Mouse (Mus musculus): ENCODE data around the gene Ltc4s. TPM values are rescaled to one million over a fixed set of nuclear protein-coding genes. Genes with fewer than 3 reads are reported as not detected.
A peak's percentile ranks its signal among the peaks of the same experiment; 100 is the strongest.

The Ltc4s gene
- polyA plus RNA-seq, 1 experiment from 2014 or later = 0.85 TPM

- H3K4me2 ChIP-seq (replicated peaks) = no peak overlapping the region
- 0 out of 2 replicates have a peak overlapping the region, but pooled peaks have one; percentile 5 for H3K9ac ChIP-seq (replicated peaks)
- no peak overlapping the region for H3K4me3 ChIP-seq
- no peak for ATAC-seq (ENCODE audit: low FRiP score, low read depth)
- H3K27ac ChIP-seq (replicated peaks) = no peak overlapping the region
- H3K27me3 ChIP-seq = peaks cover 4% of the 10 kb centered on the region; the same call in 1 of the 2 replicates
- H3K9me3 ChIP-seq = no peaks in the 10 kb centered on the region
- WGBS = 41% methylated on average over 4 of the region's 4 CpGs
- no peaks in the 10 kb centered on the region for H3K36me3 ChIP-seq
- peaks cover 8% of the 10 kb centered on the region for H3K4me1 ChIP-seq
Measured at GRCm38 (mm10) chr11:50217811-50218210, 20.6 kb downstream of the Ltc4s start.

DNA sequence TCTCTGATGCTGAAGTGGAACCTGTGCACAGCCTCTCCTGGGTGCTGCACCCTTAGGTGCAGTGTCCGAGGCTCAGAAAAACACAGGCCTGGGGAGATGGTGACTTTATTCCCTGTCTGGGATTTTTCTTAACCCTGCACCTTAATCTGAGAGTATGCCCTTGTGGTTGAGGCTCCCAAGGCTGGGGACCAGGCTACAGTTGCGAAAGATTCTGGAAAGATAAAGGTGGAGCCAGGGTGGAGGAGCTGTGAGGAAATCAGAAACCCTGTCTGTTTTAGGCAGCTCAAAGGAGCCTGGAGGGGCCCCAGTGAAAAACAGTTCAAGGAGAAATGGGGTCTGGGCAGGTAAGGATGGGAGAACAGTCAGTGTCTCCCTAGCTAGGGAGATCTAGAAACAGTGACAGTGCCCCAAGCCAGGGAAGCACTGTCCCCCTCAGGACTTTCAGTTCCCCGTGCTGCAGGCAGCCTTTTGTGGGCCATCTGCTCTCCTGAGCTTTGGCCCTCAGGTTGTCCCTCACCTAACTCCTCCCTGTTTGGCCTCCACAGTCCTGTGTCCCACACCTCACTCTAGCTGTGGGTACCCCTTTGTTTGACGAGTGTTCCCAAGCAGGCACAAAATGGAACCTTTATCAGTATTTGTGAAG is 21.6 kb downstream of the Ltc4s start:
- Histone ChIP-seq H3K9ac (replicated peaks) (no peak overlapping the region), H3K4me2 (replicated peaks) (no peak overlapping the region), H3K9me3 (no peaks in the 10 kb centered on the region), H3K36me3 (no peaks in the 10 kb centered on the region), H3K4me3 (no peak overlapping the region), H3K27ac (replicated peaks) (no peak overlapping the region), H3K4me1 (peaks cover 8% of the 10 kb centered on the region; the same call in 1 of the 2 replicates), H3K27me3 (peaks cover 4% of the 10 kb centered on the region; the same call in 1 of the 2 replicates)
- no peak for ATAC-seq (ENCODE audit: low FRiP score, low read depth)
- WGBS = 76% methylated on average over 4 of the region's 4 CpGs

DNA sequence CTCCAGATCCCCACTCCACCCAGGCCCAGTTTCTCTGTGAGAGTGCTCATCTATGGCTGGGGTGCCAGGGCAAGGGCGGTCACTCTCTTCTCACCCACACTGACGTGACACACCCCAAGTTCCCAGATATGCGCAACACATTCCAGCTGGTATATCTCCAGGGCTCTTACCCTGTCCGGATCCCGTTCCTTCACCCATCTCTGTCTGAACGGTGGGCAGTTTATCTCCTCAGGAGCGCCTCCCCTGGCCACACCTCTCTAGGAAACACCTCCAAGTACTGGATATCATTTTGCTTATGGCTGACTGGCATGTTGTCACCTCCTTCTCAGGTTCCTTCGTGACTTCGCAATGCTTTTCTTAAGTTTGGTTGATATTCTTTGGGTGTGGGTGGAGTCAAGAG is 22.8 kb downstream of the Ltc4s start:
- Histone ChIP-seq H3K9me3 (no peaks in the 10 kb centered on the region), H3K36me3 (no peaks in the 10 kb centered on the region), H3K27me3 (peaks cover 4% of the 10 kb centered on the region; the same call in 1 of the 2 replicates), H3K4me3 (no peak overlapping the region), H3K4me2 (replicated peaks) (no peak overlapping the region), H3K27ac (replicated peaks) (no peak overlapping the region), H3K4me1 (peaks cover 8% of the 10 kb centered on the region; the same call in 1 of the 2 replicates), H3K9ac (replicated peaks) (no peak overlapping the region)
- no peak for ATAC-seq (ENCODE audit: low FRiP score, low read depth)
- 23% methylated on average over 9 of the region's 9 CpGs for WGBS

- Histone ChIP-seq H3K27me3 (peaks cover 4% of the 10 kb centered on the region; the same call in 1 of the 2 replicates), H3K4me3 (no peak overlapping the region), H3K36me3 (no peaks in the 10 kb centered on the region), H3K9me3 (no peaks in the 10 kb centered on the region), H3K4me1 (peaks cover 8% of the 10 kb centered on the region; the same call in 1 of the 2 replicates), H3K4me2 (replicated peaks) (no peak overlapping the region), H3K9ac (replicated peaks) (no peak overlapping the region), H3K27ac (replicated peaks) (no peak overlapping the region)
- WGBS = 89% methylated on average over 6 of the region's 6 CpGs
- ATAC-seq (ENCODE audit: low FRiP score, low read depth) = no peak
Measured at GRCm38 (mm10) chr11:50214631-50215030, 23.8 kb downstream of the Ltc4s start.

DNA sequence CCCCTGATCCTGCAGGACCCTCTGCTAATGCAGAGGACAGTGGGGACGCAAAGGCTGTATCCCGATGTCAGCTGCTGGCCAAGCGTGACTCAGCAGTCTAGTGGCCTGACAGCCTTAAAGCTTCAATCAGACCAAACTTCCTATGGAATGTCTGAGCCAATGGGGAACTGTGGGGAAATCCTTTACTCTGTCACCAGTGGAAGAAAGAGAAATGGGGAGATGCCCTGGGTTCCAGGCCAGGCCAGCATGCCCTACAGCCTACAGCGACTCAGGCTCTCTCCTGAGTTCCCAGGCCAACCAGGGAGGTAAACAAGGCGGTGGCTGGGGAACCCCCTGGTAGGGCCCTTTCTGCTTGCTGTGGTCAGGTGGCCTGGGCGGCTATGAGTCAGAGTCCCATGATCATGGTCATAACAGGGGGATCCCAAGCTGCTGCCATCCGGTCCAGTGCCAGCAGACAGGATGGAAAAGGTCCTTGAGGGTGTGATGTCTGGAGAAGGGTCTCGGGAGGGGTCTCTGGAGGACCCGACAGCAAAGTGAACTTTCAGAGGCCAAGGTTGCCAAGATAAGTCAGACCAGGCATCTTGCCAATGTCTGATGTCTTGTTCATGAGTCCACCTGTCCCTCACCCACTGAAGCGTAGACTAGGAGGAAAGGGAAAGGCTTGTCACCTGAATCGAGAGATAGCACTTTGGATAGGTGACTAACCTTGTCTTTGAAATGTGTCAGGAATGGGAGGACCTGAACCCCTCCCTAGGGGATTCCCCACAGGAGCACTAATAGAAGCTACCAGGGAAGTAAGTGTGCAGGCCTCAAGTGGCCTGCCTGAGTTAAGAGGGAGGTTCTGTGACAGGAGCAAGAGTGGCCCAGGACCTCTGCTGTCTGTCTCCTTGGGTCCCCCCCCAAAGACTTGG is 25.3 kb downstream of the Ltc4s start:
- Histone ChIP-seq H3K4me1 (peaks cover 15% of the 10 kb centered on the region), H3K27ac (replicated peaks) (no peak overlapping the region), H3K4me3 (no peak overlapping the region), H3K27me3 (peaks cover 4% of the 10 kb centered on the region; the same call in 1 of the 2 replicates), H3K9ac (replicated peaks) (no peak overlapping the region), H3K36me3 (no peaks in the 10 kb centered on the region), H3K9me3 (no peaks in the 10 kb centered on the region), H3K4me2 (replicated peaks) (no peak overlapping the region)
- whole genome bisulfite sequencing = 63% methylated on average over 11 of the region's 11 CpGs
- no peak for ATAC-seq (ENCODE audit: low FRiP score, low read depth)

GRCm38 (mm10) chr11:50212060-50212739 is 26.2 kb downstream of the Ltc4s start:
- 77% methylated on average over 3 of the region's 3 CpGs for WGBS
- Histone ChIP-seq H3K9ac (replicated peaks) (no peak overlapping the region), H3K36me3 (peaks cover 7% of the 10 kb centered on the region), H3K4me1 (peaks cover 15% of the 10 kb centered on the region), H3K4me2 (replicated peaks) (no peak overlapping the region), H3K27me3 (peaks cover 4% of the 10 kb centered on the region; the same call in 1 of the 2 replicates), H3K4me3 (no peak overlapping the region), H3K27ac (replicated peaks) (no peak overlapping the region), H3K9me3 (no peaks in the 10 kb centered on the region)
- ATAC-seq (ENCODE audit: low FRiP score, low read depth) = no peak

DNA sequence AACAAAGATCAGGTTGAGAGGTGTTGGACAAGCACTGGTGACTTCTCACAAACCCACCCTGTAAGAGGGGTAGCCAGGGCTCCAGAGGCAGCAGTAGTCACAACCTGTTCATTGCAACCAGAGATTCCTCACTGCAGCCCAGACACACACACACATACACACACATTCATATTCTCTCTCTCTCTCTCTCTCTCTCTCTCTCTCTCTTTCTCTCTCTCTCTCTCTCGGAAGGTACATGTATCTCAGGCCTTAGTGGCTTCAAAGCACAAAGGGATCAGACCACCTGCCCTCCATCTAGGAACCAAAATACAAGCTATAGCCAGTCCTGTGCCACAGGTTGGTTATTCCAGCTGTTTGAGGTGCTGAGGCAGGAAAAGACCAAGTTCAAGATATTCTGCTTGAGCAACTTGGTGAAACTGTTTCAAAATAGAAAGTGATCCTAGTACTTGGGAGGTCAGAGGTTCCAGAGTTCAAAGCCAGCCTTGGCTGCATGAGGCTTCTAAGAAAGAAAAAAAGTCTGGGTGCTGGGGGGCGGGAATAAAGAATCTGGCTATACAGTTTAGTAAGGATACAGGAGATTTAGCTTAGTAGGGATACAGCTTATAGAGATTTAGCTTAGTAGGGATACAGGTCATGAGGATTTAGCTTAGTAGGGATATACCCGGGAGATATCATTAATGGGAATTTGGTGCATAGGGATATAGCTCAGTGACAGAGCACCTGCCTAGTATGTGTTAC is 26.9 kb downstream of the Ltc4s start:
- no peaks in the 10 kb centered on the region for H3K9me3 ChIP-seq
- H3K27ac ChIP-seq (replicated peaks) = no peak overlapping the region
- peaks cover 15% of the 10 kb centered on the region for H3K4me1 ChIP-seq
- H3K4me3 ChIP-seq = peak overlapping the region; percentile 92; the same call in 1 of the 2 replicates
- 82% methylated on average over 3 of the region's 3 CpGs for WGBS
- peak overlapping the region; percentile 62 for H3K4me2 ChIP-seq (replicated peaks)
- H3K9ac ChIP-seq (replicated peaks) = no peak overlapping the region
- H3K27me3 ChIP-seq = peaks cover 3% of the 10 kb centered on the region; the same call in 1 of the 2 replicates
- ATAC-seq (ENCODE audit: low FRiP score, low read depth) = no peak
- H3K36me3 ChIP-seq = peaks cover 14% of the 10 kb centered on the region

DNA sequence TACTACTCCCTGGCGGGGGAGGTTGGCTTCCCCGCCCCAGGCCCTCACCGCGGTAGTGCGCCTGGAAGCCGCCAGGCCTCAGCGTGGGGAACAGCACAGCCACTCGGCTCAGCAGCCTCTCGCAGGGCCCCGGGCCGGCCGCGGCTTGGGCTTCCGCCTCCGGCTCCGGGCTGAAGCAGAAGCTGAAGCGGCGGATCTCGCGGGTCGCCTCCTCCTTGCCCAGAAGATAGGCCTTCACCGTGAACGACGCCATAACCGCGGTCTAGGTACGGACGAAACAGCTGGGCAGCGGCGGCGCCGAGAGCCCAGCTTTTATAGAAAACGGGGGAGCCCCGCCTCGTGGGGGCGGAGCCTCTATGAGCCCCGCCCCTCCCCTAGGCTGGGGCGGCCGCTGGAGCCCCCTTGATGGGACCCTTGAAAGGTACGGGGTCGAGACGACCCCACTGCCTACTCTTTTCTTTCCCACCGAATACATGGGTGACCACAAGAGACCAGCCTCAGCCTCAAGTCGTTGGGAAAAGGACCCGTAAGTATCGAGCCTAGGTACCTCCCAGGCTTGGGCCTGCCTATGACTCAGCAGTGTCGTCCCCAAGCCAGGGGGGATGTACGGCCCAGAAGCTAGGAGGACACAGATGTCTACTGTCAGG is 27.8 kb downstream of the Ltc4s start, which contains the start of the genes Sqstm1 and Mgat4b:
Sqstm1 (minus strand) TSS at position 323 of the 647 bp plus-strand sequence.
Mgat4b (plus strand) TSS at position 386 of the 647 bp plus-strand sequence.
- Histone ChIP-seq H3K27me3 (no peaks in the 10 kb centered on the region), H3K36me3 (peaks cover 23% of the 10 kb centered on the region), H3K4me3 (peak within 1 kb of the TSS; percentile 92), H3K27ac (replicated peaks) (peak within 1 kb of the TSS; percentile 95), H3K9me3 (no peaks in the 10 kb centered on the region), H3K4me1 (peaks cover 8% of the 10 kb centered on the region), H3K9ac (replicated peaks) (peak within 1 kb of the TSS; percentile 87), H3K4me2 (replicated peaks) (peak within 1 kb of the TSS; percentile 62)
- under 1% methylated on average over 47 of the region's 48 CpGs for WGBS
- peak; percentile 87 for ATAC-seq (ENCODE audit: low FRiP score, low read depth)

DNA sequence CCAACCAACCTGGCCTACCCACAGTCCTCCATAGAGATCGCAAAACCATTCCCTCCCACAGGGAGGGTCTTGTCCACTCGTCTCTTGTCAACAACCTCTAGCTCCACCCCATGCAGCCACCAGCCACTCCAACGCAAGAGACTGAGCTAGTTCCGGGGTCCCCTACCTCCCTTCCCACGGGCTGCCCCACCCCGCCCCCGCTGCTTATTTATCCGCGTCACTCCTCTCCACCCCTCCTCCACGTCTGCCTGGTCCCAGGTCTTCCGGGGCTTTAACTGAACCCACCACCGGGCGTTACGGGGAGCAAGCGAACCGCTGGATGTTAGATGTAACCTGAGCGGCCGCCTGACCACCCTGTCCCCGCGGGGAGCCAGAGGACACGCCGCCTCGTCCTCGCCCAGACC is 28.3 kb downstream of the Ltc4s start:
- H3K9me3 ChIP-seq = no peaks in the 10 kb centered on the region
- no peaks in the 10 kb centered on the region for H3K27me3 ChIP-seq
- peaks cover 28% of the 10 kb centered on the region for H3K36me3 ChIP-seq
- H3K9ac ChIP-seq (replicated peaks) = peak overlapping the region; percentile 87
- peak overlapping the region; percentile 92 for H3K4me3 ChIP-seq
- under 1% methylated on average over 24 of the region's 24 CpGs for WGBS
- ATAC-seq (ENCODE audit: low FRiP score, low read depth) = peak; percentile 94
- peak overlapping the region; percentile 95 for H3K27ac ChIP-seq (replicated peaks)
- peaks cover 7% of the 10 kb centered on the region for H3K4me1 ChIP-seq
- H3K4me2 ChIP-seq (replicated peaks) = peak overlapping the region; percentile 62

DNA sequence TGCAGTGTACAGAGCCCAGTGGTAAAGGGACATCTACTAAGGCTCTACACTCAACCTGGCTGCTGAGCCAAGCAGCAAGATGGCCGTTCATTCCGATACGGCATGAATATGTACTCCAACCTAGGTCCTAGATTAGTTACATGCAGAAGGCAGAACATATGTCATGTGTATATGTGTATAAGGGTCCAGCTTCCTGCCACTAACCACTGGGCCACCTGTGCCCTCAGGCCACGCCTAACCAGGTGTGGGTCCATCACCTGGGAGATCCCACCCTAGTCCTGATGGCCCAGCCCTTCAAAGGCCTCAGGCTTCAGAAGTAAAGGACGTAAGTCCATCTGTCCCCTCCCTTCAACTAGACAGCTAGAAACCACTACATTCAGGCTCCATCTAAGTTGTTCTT is 30.4 kb downstream of the Ltc4s start:
- WGBS = 97% methylated on average over 5 of the region's 5 CpGs
- Histone ChIP-seq H3K27ac (replicated peaks) (no peak overlapping the region), H3K4me3 (no peak overlapping the region), H3K9me3 (no peaks in the 10 kb centered on the region), H3K27me3 (no peaks in the 10 kb centered on the region), H3K9ac (replicated peaks) (no peak overlapping the region), H3K4me1 (peaks cover 7% of the 10 kb centered on the region), H3K4me2 (replicated peaks) (no peak overlapping the region), H3K36me3 (peaks cover 46% of the 10 kb centered on the region)
- ATAC-seq (ENCODE audit: low FRiP score, low read depth) = no peak

GRCm38 (mm10) chr11:50207344-50207743 is 31.1 kb downstream of the Ltc4s start:
- H3K4me2 ChIP-seq (replicated peaks) = no peak overlapping the region
- peaks cover 53% of the 10 kb centered on the region for H3K36me3 ChIP-seq
- no peaks in the 10 kb centered on the region for H3K27me3 ChIP-seq
- no peak for ATAC-seq (ENCODE audit: low FRiP score, low read depth)
- WGBS = 96% methylated on average over 14 of the region's 14 CpGs
- peaks cover 7% of the 10 kb centered on the region for H3K4me1 ChIP-seq
- H3K4me3 ChIP-seq = no peak overlapping the region
- H3K27ac ChIP-seq (replicated peaks) = no peak overlapping the region
- H3K9ac ChIP-seq (replicated peaks) = no peak overlapping the region
- H3K9me3 ChIP-seq = no peaks in the 10 kb centered on the region
